Mouse (Mus musculus): ENCODE data around the gene Sarnp.

- TF ChIP-seq CTCF (IDR thresholded peaks at IDR 0.05; ENCODE audit: borderline replicate concordance, extremely low read depth, insufficient read depth, insufficient read length) (no peak), POLR2A (IDR thresholded peaks at IDR 0.05; ENCODE audit: borderline replicate concordance, extremely low read depth, insufficient read depth, insufficient read length, poor library complexity, severe bottlenecking) (no peak)
Observed at GRCm38 (mm10) chr10:128792041-128792440, 25.1 kb upstream of the Sarnp start.
